ENCODE assay signal across 10 mouse cellular contexts in genomic region chr9:57820186-57821080, GRCm38 (mm10). TPM values are rescaled to one million over a fixed set of nuclear protein-coding genes. Genes with fewer than 3 reads are reported as not detected.
A peak's percentile ranks its signal among the peaks of the same experiment; 100 is the strongest.
DNase-seq lines count a peak whose midpoint lies in the region; ATAC-seq lines count a peak whose summit lies in the region.
"Had no signal": no experiment of that assay in that cellular context is flagged by ENCODE, and none has a peak within 500 bp of the region (broad histone marks: within the 10 kb centered on the region; RNA-seq: fewer than 3 reads in every experiment).

No protein-coding gene starts in this region.

- ATAC-seq in forebrain, embryonic 12.5 days (ENCODE audit: low FRiP score), result no peak
- ATAC-seq in forebrain, embryonic 15.5 days (replicated peaks), result no peak
- ATAC-seq in midbrain, embryonic 13.5 days, result no peak
- no peak for ATAC-seq in midbrain, embryonic 15.5 days (replicated peaks)
- peak; percentile 69 for ATAC-seq in liver, embryonic 12.5 days
- ATAC-seq in kidney, embryonic 14.5 days (ENCODE audit: low FRiP score, low TSS enrichment), result no peak

- no peaks in the 10 kb centered on the region for H3K27me3 ChIP-seq in forebrain, embryonic 12.5 days
- H3K27me3 ChIP-seq in forebrain, embryonic 15.5 days, result no peaks in the 10 kb centered on the region
- no peaks in the 10 kb centered on the region for H3K27me3 ChIP-seq in midbrain, embryonic 13.5 days
- H3K27me3 ChIP-seq in midbrain, embryonic 15.5 days (replicated peaks), result no peaks in the 10 kb centered on the region
- no peaks in the 10 kb centered on the region for H3K27me3 ChIP-seq in liver, embryonic 12.5 days (replicated peaks)
- no peaks in the 10 kb centered on the region for H3K27me3 ChIP-seq in splenic B cell, adult 2 months (ENCODE audit: control insufficient read depth, insufficient read depth, low read length, poor library complexity, severe bottlenecking)
- H3K27me3 ChIP-seq in kidney, embryonic 14.5 days (ENCODE audit: control insufficient read depth, insufficient read depth, low read length), result no peaks in the 10 kb centered on the region

- H3K4me3 ChIP-seq in forebrain, embryonic 12.5 days (replicated peaks), result no peak overlapping the region
- H3K4me3 ChIP-seq in forebrain, embryonic 15.5 days, result no peak overlapping the region
- no peak overlapping the region for H3K4me3 ChIP-seq in midbrain, embryonic 13.5 days (replicated peaks)
- H3K4me3 ChIP-seq in midbrain, embryonic 15.5 days, result no peak overlapping the region
- H3K4me3 ChIP-seq in liver, embryonic 12.5 days, result no peak overlapping the region
- no peak overlapping the region for H3K4me3 ChIP-seq in kidney, embryonic 14.5 days (ENCODE audit: low read length)

- WGBS in forebrain, embryonic 12.5 days, result 30% methylated on average over 16 of the region's 16 CpGs
- 34% methylated on average over 16 of the region's 16 CpGs for WGBS in forebrain, embryonic 15.5 days
- WGBS in midbrain, embryonic 13.5 days, result 19% methylated on average over 16 of the region's 16 CpGs
- WGBS in midbrain, embryonic 15.5 days, result 25% methylated on average over 16 of the region's 16 CpGs
- 29% methylated on average over 16 of the region's 16 CpGs for WGBS in liver, embryonic 12.5 days (ENCODE audit: insufficient replicate concordance)
- WGBS in kidney, embryonic 14.5 days, result 41% methylated on average over 16 of the region's 16 CpGs

- peak; percentile 58 for DNase-seq in splenic B cell, adult 2 months (ENCODE audit: low read depth, low spot score)
- no peak for DNase-seq in kidney, adult 11 months
- DNase-seq: heart, adult 11 months; kidney, postnatal 10 days had no signal

- peaks cover 40% of the 10 kb centered on the region for H3K4me1 ChIP-seq in forebrain, embryonic 12.5 days
- H3K4me1 ChIP-seq in forebrain, embryonic 15.5 days, result peaks cover 23% of the 10 kb centered on the region; the same call in 1 of the 2 replicates
- peaks cover 45% of the 10 kb centered on the region for H3K4me1 ChIP-seq in midbrain, embryonic 13.5 days (replicated peaks)
- H3K4me1 ChIP-seq in midbrain, embryonic 15.5 days, result peaks cover 33% of the 10 kb centered on the region
- peaks cover 59% of the 10 kb centered on the region for H3K4me1 ChIP-seq in liver, embryonic 12.5 days
- peaks cover 21% of the 10 kb centered on the region for H3K4me1 ChIP-seq in kidney, embryonic 14.5 days (ENCODE audit: control insufficient read depth, insufficient read depth, low read length)

- H3K9me3 ChIP-seq in forebrain, embryonic 12.5 days, result no peaks in the 10 kb centered on the region
- H3K9me3 ChIP-seq in forebrain, embryonic 15.5 days, result no peaks in the 10 kb centered on the region
- no peaks in the 10 kb centered on the region for H3K9me3 ChIP-seq in midbrain, embryonic 13.5 days
- no peaks in the 10 kb centered on the region for H3K9me3 ChIP-seq in midbrain, embryonic 15.5 days
- H3K9me3 ChIP-seq in liver, embryonic 12.5 days (replicated peaks), result no peaks in the 10 kb centered on the region
- no peaks in the 10 kb centered on the region for H3K9me3 ChIP-seq in kidney, embryonic 14.5 days (ENCODE audit: control insufficient read depth, low read length)

- no peak overlapping the region for H3K4me2 ChIP-seq in forebrain, embryonic 12.5 days
- H3K4me2 ChIP-seq in forebrain, embryonic 15.5 days (replicated peaks), result no peak overlapping the region
- H3K4me2 ChIP-seq in midbrain, embryonic 13.5 days (replicated peaks), result no peak overlapping the region
- no peak overlapping the region for H3K4me2 ChIP-seq in midbrain, embryonic 15.5 days
- H3K4me2 ChIP-seq in liver, embryonic 12.5 days, result peak overlapping the region; percentile 24
- no peak overlapping the region for H3K4me2 ChIP-seq in kidney, embryonic 14.5 days (replicated peaks; ENCODE audit: low read depth, low read length)

- H3K36me3 ChIP-seq in forebrain, embryonic 12.5 days (replicated peaks), result 0 out of 2 replicates have a peak, but pooled peaks cover under 1% of the 10 kb centered on the region
- H3K36me3 ChIP-seq in forebrain, embryonic 15.5 days, result no peaks in the 10 kb centered on the region
- 0 out of 2 replicates have a peak, but pooled peaks cover 4% of the 10 kb centered on the region for H3K36me3 ChIP-seq in midbrain, embryonic 13.5 days
- no peaks in the 10 kb centered on the region for H3K36me3 ChIP-seq in midbrain, embryonic 15.5 days (replicated peaks)
- H3K36me3 ChIP-seq in liver, embryonic 12.5 days, result no peaks in the 10 kb centered on the region
- H3K36me3 ChIP-seq in splenic B cell, adult 2 months (ENCODE audit: control insufficient read depth, insufficient read depth, low read length, poor library complexity, severe bottlenecking), result peaks cover 2% of the 10 kb centered on the region; the same call in 1 of the 2 replicates
- no peaks in the 10 kb centered on the region for H3K36me3 ChIP-seq in kidney, embryonic 14.5 days (ENCODE audit: control insufficient read depth, insufficient read depth, low read length)

- H3K27ac ChIP-seq in forebrain, embryonic 12.5 days, result 0 out of 2 replicates have a peak overlapping the region, but pooled peaks have one; percentile 13
- no peak overlapping the region for H3K27ac ChIP-seq in forebrain, embryonic 15.5 days (replicated peaks)
- H3K27ac ChIP-seq in midbrain, embryonic 13.5 days, result peak overlapping the region; percentile 35; the same call in 1 of the 2 replicates
- no peak overlapping the region for H3K27ac ChIP-seq in midbrain, embryonic 15.5 days
- H3K27ac ChIP-seq in liver, embryonic 12.5 days, result 0 out of 2 replicates have a peak overlapping the region, but pooled peaks have one; percentile 7
- H3K27ac ChIP-seq in kidney, embryonic 14.5 days (ENCODE audit: low read depth, low read length), result no peak overlapping the region

- H3K9ac ChIP-seq in forebrain, embryonic 12.5 days, result no peak overlapping the region
- no peak overlapping the region for H3K9ac ChIP-seq in forebrain, embryonic 15.5 days (replicated peaks)
- H3K9ac ChIP-seq in midbrain, embryonic 13.5 days (replicated peaks), result no peak overlapping the region
- H3K9ac ChIP-seq in midbrain, embryonic 15.5 days, result no peak overlapping the region
- peak overlapping the region; percentile 24 for H3K9ac ChIP-seq in liver, embryonic 12.5 days
- no peak overlapping the region for H3K9ac ChIP-seq in kidney, embryonic 14.5 days (ENCODE audit: low read depth, low read length)

RNA-seq across cellular contexts. Expression of gene Arid3b, which starts 16.2 kb away (rescaled TPM):
- 20.3 and 20.6 TPM in 2 replicates for polyA plus RNA-seq in forebrain, embryonic 12.5 days (2016; fragmentation: Nextera tagmentation; extraction: Ambion mirVana)
- 8.0 and 9.2 TPM in 2 replicates for polyA plus RNA-seq in forebrain, embryonic 15.5 days (2015; fragmentation: Nextera tagmentation; extraction: Ambion mirVana)
- 15.1 and 18.0 TPM in 2 replicates for polyA plus RNA-seq in midbrain, embryonic 13.5 days (2015; fragmentation: Nextera tagmentation; extraction: Ambion mirVana)
- 9.2 and 10.5 TPM in 2 replicates for polyA plus RNA-seq in midbrain, embryonic 15.5 days (2015; fragmentation: Nextera tagmentation; extraction: Ambion mirVana)
- 15.6 and 16.0 TPM in 2 replicates for polyA plus RNA-seq in liver, embryonic 12.5 days (2016; fragmentation: Nextera tagmentation; extraction: Ambion mirVana)
- 6.5 and 7.2 TPM in 2 replicates for polyA plus RNA-seq in kidney, embryonic 14.5 days (2014; fragmentation: Nextera tagmentation; extraction: Ambion mirVana)

RNA-seq across cellular contexts. Expression of gene Clk3, which starts 54.8 kb away (rescaled TPM):
- 90.2 and 96.7 TPM in 2 replicates for polyA plus RNA-seq in forebrain, embryonic 12.5 days (2016; fragmentation: Nextera tagmentation; extraction: Ambion mirVana)
- polyA plus RNA-seq in forebrain, embryonic 15.5 days (2015; fragmentation: Nextera tagmentation; extraction: Ambion mirVana), result 88.6 and 93.0 TPM in 2 replicates
- polyA plus RNA-seq in midbrain, embryonic 13.5 days (2015; fragmentation: Nextera tagmentation; extraction: Ambion mirVana), result 80.0 and 84.9 TPM in 2 replicates
- polyA plus RNA-seq in midbrain, embryonic 15.5 days (2015; fragmentation: Nextera tagmentation; extraction: Ambion mirVana), result 75.4 and 86.2 TPM in 2 replicates
- polyA plus RNA-seq in liver, embryonic 12.5 days (2016; fragmentation: Nextera tagmentation; extraction: Ambion mirVana), result 99.8 and 104 TPM in 2 replicates
- 61.0 and 69.3 TPM in 2 replicates for polyA plus RNA-seq in kidney, embryonic 14.5 days (2014; fragmentation: Nextera tagmentation; extraction: Ambion mirVana)

Comparison
In these comparisons a context has a peak if more than half of its experiments do, and no peak if none do; other contexts are left out.
1. H3K27ac ChIP-seq: peak in forebrain, embryonic 12.5 days (single experiment), midbrain, embryonic 13.5 days (single experiment) and liver, embryonic 12.5 days (single experiment); none in forebrain, embryonic 15.5 days (single experiment), midbrain, embryonic 15.5 days (single experiment) and kidney, embryonic 14.5 days (single experiment).